Mouse (Mus musculus) ES-Bruce4 (cell line): Measurements from ENCODE around the gene Ess2.

Experiments
- CTCF ChIP-seq: IDR thresholded peaks from one replicate; pipeline ENCODE4 v1.8.1; 2011; ENCODE audit warnings: low read depth, low read length
- POLR2A ChIP-seq: IDR thresholded peaks from one replicate; pipeline ENCODE4 v1.8.1; 2011; ENCODE audit warnings: low read length; ENCODE audit not compliant: insufficient read depth

GRCm38 (mm10) chr16:17893923-17894322, 17.2 kb downstream of the Ess2 start, which contains the start of gene Tssk1:
- TF ChIP-seq POLR2A: no peak
- no peak for TF ChIP-seq CTCF
